Mouse (Mus musculus) kidney, adult 2 months (tissue): ENCODE results near the gene Slc34a3.

ENCODE experiments used
- CTCF ChIP-seq: fragments of 200-500 bp; conservative IDR thresholded peaks from 2 replicates; pipeline ENCODE4 v1.5.1; 2011; ENCODE audit warnings: low read depth, mild to moderate bottlenecking, control low read depth, low read length, moderate library complexity, mixed read lengths; ENCODE audit not compliant: insufficient read depth, insufficient read length
- POLR2A ChIP-seq: fragments of 200-500 bp; IDR thresholded peaks from one replicate; pipeline ENCODE4 v1.6.1; 2011; ENCODE audit warnings: low read depth, low read length, control low read depth

GRCm38 (mm10) chr2:25221331-25221772 is 12.8 kb downstream of the Slc34a3 start:
- TF ChIP-seq CTCF (no peak), POLR2A (no peak)
